Mouse (Mus musculus): ENCODE measurements around the gene Fyn. TPM values are rescaled to one million over a fixed set of nuclear protein-coding genes. Genes with fewer than 3 reads are reported as not detected.

Gene Fyn
- polyA plus RNA-seq, 1 experiment from 2014 or later: 71.0 TPM

GRCm38 (mm10) chr10:39434758-39435448, 66.2 kb downstream of the Fyn start:
- H3K4me1 ChIP-seq (replicated peaks): peaks cover 79% of the 10 kb centered on the region
- H3K4me3 ChIP-seq: no peak overlapping the region
- H3K27ac ChIP-seq: peak overlapping the region; percentile 1; the same call in 1 of the 2 replicates
- no peaks in the 10 kb centered on the region for H3K9me3 ChIP-seq
- WGBS: 67% methylated on average over 8 of the region's 8 CpGs
- no peaks in the 10 kb centered on the region for H3K36me3 ChIP-seq
- H3K9ac ChIP-seq: no peak overlapping the region
- no peak for ATAC-seq (ENCODE audit: low FRiP score)
- no peaks in the 10 kb centered on the region for H3K27me3 ChIP-seq
- H3K4me2 ChIP-seq: no peak overlapping the region

DNA sequence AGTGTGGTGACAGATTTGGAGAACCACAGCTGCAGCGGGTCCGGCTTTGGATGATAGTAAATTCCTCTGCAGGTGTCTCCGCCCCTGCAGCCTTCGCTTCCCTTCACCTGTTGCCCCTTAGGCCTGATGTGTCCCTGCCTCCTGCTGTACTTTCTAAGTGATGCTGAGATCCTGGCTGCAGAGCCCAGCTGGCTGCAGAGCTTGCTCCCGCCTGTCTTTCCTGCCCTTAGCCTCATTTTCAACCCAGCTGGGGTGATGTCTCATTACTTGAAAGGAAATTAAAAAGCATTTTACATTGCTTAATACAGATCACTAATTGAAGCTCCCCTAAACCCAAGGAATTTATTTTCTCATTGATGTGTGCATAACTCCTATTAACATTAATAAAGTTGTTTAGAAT, 70.2 kb downstream of the Fyn start:
- no peaks in the 10 kb centered on the region for H3K9me3 ChIP-seq
- no peaks in the 10 kb centered on the region for H3K36me3 ChIP-seq
- peaks cover 53% of the 10 kb centered on the region for H3K4me1 ChIP-seq (replicated peaks)
- 55% methylated on average over 5 of the region's 5 CpGs for WGBS
- H3K27ac ChIP-seq: 0 out of 2 replicates have a peak overlapping the region, but pooled peaks have one; percentile 37
- H3K27me3 ChIP-seq: no peaks in the 10 kb centered on the region
- 0 out of 2 replicates have a peak, but pooled peaks have one; percentile 17 for ATAC-seq (ENCODE audit: low FRiP score)
- no peak overlapping the region for H3K4me3 ChIP-seq
- no peak overlapping the region for H3K9ac ChIP-seq
- H3K4me2 ChIP-seq: no peak overlapping the region

DNA sequence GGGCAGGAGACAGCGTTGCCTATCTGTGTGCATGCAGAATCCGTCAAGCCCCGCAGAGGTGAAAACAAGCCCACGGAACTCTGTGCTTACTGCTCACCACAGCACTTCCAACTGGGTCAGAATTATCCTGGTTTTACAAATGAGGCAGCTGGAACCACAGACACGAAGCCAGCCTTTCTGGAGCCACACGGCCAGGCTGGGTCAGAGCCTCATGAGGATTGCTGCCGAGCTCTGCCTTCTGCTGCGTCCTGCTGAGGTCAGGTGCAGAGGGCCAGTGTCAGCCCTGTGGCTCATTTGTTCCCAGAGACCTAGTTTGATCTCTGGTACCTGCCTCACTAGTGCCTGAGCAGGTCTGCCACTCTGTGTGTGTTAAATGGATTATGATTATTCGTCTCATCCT, 71.9 kb downstream of the Fyn start:
- Histone ChIP-seq H3K4me1 (replicated peaks) (peaks cover 38% of the 10 kb centered on the region), H3K9ac (no peak overlapping the region), H3K9me3 (no peaks in the 10 kb centered on the region), H3K27ac (peak overlapping the region; percentile 37), H3K4me2 (no peak overlapping the region), H3K27me3 (no peaks in the 10 kb centered on the region), H3K4me3 (no peak overlapping the region), H3K36me3 (no peaks in the 10 kb centered on the region)
- ATAC-seq (ENCODE audit: low FRiP score): no peak
- 67% methylated on average over 9 of the region's 9 CpGs for WGBS

DNA sequence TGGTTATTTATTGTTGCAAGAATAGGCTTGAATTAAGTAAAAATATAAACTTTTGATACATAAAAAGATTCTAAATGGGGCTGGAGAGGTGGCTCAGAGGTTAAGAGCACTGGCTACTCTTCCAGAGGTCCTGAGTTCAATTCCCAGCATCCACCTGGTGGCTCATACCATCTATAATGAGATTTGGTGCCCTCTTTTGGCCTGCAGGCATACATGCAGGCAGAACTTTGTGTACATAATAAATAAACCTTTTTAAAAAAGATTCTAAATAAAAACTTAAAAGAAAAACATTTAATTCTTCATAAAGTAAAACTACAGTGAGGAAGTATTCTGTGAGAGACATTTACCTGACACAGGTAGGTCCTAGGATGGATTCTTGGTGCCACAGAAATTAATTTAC, 73.0 kb downstream of the Fyn start:
- H3K27ac ChIP-seq: no peak overlapping the region
- H3K9ac ChIP-seq: no peak overlapping the region
- H3K9me3 ChIP-seq: no peaks in the 10 kb centered on the region
- no peak overlapping the region for H3K4me3 ChIP-seq
- H3K4me2 ChIP-seq: no peak overlapping the region
- H3K27me3 ChIP-seq: no peaks in the 10 kb centered on the region
- ATAC-seq (ENCODE audit: low FRiP score): no peak
- H3K4me1 ChIP-seq (replicated peaks): peaks cover 32% of the 10 kb centered on the region
- H3K36me3 ChIP-seq: no peaks in the 10 kb centered on the region

DNA sequence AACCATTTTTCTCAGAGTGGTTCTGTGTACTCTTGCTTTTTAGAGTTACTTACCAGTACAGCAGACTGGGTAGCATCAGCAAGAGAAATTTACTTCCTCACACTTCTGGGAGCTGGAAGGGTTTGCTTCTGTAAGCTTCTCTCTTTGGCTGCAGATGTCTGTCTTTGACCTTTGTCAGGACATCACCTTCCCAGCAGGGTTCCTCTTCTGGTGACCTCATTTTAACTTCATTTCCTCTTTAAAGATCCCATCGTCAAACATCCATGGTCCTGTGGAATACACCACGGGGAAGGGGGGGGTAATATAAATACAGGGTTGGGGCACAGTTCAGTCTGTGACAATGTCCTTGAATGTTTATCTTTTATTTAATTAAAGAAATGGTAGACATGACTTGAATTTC, 74.5 kb downstream of the Fyn start:
- no peak for ATAC-seq (ENCODE audit: low FRiP score)

DNA sequence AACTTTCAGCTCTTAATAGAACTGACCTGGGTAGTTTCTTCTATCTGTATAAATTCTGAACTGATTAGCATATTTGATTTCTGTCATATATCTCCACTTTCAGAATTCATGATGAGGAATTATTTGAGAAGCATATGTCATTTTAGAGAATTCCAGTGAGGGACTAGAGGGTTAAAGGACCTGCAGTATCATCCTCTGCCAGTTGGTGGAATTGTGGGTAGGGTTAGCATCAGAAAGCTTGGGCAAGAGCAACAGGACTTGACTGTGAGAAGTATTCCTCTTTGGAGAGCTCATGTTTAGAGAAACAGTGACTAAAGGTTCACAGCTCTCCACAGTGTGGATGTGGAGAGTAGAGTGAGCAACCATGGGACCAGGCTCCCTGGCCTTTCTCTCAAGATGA, 75.3 kb downstream of the Fyn start:
- Histone ChIP-seq H3K4me1 (replicated peaks) (peaks cover 32% of the 10 kb centered on the region), H3K36me3 (no peaks in the 10 kb centered on the region), H3K9ac (no peak overlapping the region), H3K4me2 (no peak overlapping the region), H3K9me3 (no peaks in the 10 kb centered on the region), H3K4me3 (no peak overlapping the region), H3K27me3 (no peaks in the 10 kb centered on the region), H3K27ac (no peak overlapping the region)
- ATAC-seq (ENCODE audit: low FRiP score): no peak

More for the DNA sequence above, 74.5 kb downstream of the Fyn start:
- Histone ChIP-seq H3K27me3 (no peaks in the 10 kb centered on the region), H3K9ac (no peak overlapping the region), H3K4me3 (no peak overlapping the region), H3K9me3 (no peaks in the 10 kb centered on the region), H3K36me3 (no peaks in the 10 kb centered on the region), H3K4me2 (no peak overlapping the region), H3K27ac (no peak overlapping the region), H3K4me1 (replicated peaks) (peaks cover 32% of the 10 kb centered on the region)
- 58% methylated on average over 2 of the region's 2 CpGs for whole genome bisulfite sequencing

DNA sequence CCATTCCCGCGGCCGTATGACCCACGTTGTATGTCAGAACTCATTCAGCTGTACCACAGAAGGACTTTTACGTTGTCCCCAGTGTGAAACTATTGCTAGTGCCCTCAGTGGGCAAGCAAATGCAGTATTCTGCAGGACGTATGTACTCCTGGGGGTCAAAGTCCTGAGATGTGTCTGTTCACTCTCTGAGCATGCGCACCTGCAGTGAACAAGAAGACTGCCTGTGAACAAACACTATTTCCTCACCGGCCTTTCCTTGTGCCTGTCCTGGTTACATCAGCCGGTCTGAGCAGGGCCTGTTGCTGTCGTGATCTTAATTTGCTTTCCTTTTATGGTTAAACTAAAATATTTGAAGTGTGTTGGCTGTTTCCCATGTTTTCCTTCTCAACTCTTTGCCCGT, 77.2 kb downstream of the Fyn start:
- H3K4me2 ChIP-seq: no peak overlapping the region
- H3K27ac ChIP-seq: no peak overlapping the region
- H3K9me3 ChIP-seq: no peaks in the 10 kb centered on the region
- H3K4me1 ChIP-seq (replicated peaks): peaks cover 32% of the 10 kb centered on the region
- 90% methylated on average over 11 of the region's 11 CpGs for WGBS
- H3K9ac ChIP-seq: no peak overlapping the region
- ATAC-seq (ENCODE audit: low FRiP score): no peak
- H3K4me3 ChIP-seq: no peak overlapping the region
- no peaks in the 10 kb centered on the region for H3K36me3 ChIP-seq
- H3K27me3 ChIP-seq: no peaks in the 10 kb centered on the region

DNA sequence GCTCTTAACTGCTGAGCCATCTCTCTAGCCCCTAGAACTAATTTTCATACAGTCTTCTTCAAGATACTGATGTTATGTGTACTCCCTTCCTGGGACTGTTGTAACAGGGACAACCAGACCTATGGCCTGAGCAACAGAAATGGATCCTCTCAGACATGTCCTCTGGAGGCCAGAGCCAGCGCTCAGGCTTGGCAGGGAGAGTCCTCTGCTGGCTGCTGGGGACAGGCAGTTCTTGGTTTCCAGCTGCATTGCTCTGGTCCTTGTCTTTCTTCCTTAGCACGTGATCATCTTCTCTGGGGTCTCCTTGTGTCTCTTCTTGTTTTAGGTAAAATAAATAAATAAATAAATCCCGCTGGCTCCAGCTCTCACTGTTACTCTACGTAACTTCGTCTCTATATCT, 78.1 kb downstream of the Fyn start:
- WGBS: 91% methylated on average over 5 of the region's 5 CpGs
- Histone ChIP-seq H3K36me3 (no peaks in the 10 kb centered on the region), H3K4me1 (replicated peaks) (peaks cover 40% of the 10 kb centered on the region), H3K27ac (no peak overlapping the region), H3K9me3 (no peaks in the 10 kb centered on the region), H3K9ac (no peak overlapping the region), H3K4me3 (no peak overlapping the region), H3K4me2 (no peak overlapping the region), H3K27me3 (no peaks in the 10 kb centered on the region)
- ATAC-seq (ENCODE audit: low FRiP score): no peak

DNA sequence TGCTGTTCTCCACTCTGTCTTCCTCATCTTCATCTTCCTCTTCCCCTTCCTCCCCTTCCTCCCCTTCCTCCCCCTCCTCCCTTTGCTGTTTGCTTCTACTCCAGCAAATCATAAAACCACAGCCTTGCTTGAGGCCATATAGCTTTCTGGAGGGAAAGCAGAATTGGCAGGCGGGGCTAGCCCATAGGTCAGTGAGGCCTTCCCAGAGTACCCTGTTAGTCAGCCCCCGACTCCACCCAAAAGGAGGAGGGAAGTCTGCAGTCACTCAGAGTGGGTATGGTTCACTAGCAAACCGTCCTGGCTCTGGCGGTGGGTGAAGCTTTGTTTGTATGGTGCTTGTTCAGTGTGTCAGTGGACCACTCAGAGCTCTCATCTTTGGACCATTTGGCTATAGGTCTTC, 80.5 kb downstream of the Fyn start:
- 0 out of 2 replicates have a peak overlapping the region, but pooled peaks have one; percentile 75 for H3K27ac ChIP-seq
- WGBS: 76% methylated on average over 4 of the region's 4 CpGs
- H3K9me3 ChIP-seq: no peaks in the 10 kb centered on the region
- H3K4me2 ChIP-seq: no peak overlapping the region
- H3K4me1 ChIP-seq (replicated peaks): peaks cover 61% of the 10 kb centered on the region
- H3K4me3 ChIP-seq: no peak overlapping the region
- no peak for ATAC-seq (ENCODE audit: low FRiP score)
- H3K27me3 ChIP-seq: no peaks in the 10 kb centered on the region
- no peak overlapping the region for H3K9ac ChIP-seq
- no peaks in the 10 kb centered on the region for H3K36me3 ChIP-seq

DNA sequence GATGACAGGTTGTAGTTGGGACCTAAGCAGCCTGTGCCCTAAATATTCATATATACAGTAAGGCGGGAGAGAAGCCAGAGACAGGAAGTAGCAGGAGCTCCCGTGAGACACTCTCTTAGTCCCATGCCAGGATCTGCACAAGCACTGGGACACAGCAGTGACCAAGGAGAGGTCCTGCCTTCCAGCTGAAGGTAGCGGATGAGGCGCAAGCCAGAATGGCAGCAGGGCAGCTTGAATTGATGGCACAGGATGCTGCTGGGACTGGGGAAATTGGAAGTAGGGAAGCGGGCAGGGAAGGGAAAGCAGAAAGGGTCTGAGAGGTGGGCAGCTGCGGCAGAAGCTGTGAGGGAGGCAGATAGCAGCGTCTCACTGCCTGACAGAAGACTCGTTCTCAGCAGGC, 81.7 kb downstream of the Fyn start:
- 61% methylated on average over 8 of the region's 8 CpGs for WGBS
- H3K4me1 ChIP-seq (replicated peaks): peaks cover 65% of the 10 kb centered on the region
- ATAC-seq (ENCODE audit: low FRiP score): no peak
- no peaks in the 10 kb centered on the region for H3K9me3 ChIP-seq
- no peaks in the 10 kb centered on the region for H3K27me3 ChIP-seq
- H3K27ac ChIP-seq: peak overlapping the region; percentile 75
- no peak overlapping the region for H3K4me2 ChIP-seq
- H3K4me3 ChIP-seq: no peak overlapping the region
- 0 out of 2 replicates have a peak overlapping the region, but pooled peaks have one; percentile 10 for H3K9ac ChIP-seq
- 0 out of 2 replicates have a peak, but pooled peaks cover under 1% of the 10 kb centered on the region for H3K36me3 ChIP-seq

DNA sequence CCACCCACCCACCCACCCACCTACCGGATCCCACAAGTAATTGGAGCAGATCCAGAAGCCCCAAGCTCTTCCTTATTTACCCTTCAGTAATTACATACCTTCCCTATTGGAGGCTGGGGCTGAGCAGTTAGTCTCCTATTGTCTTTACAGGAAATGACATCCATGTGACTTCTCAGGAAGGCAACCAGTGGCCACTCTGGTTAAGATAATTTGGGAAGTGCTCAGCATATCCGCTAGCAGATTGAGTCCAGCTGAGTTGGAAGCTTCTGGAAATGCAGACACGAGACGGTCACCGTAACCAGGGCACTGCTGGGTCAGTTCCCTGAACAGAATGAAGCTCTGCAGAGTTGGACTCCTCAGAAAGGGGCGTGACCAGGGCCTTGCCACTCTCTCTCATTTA, 82.4 kb downstream of the Fyn start:
- no peak for ATAC-seq (ENCODE audit: low FRiP score)
- Histone ChIP-seq H3K4me1 (replicated peaks) (peaks cover 71% of the 10 kb centered on the region), H3K27me3 (no peaks in the 10 kb centered on the region), H3K36me3 (0 out of 2 replicates have a peak, but pooled peaks cover 3% of the 10 kb centered on the region), H3K4me2 (no peak overlapping the region), H3K4me3 (no peak overlapping the region), H3K9me3 (no peaks in the 10 kb centered on the region), H3K9ac (no peak overlapping the region), H3K27ac (peak overlapping the region; percentile 71)
- WGBS: 74% methylated on average over 6 of the region's 6 CpGs

- peak overlapping the region; percentile 71 for H3K27ac ChIP-seq
- H3K4me3 ChIP-seq: no peak overlapping the region
- H3K4me1 ChIP-seq (replicated peaks): peaks cover 81% of the 10 kb centered on the region
- H3K27me3 ChIP-seq: no peaks in the 10 kb centered on the region
- no peak overlapping the region for H3K4me2 ChIP-seq
- H3K9ac ChIP-seq: no peak overlapping the region
- no peaks in the 10 kb centered on the region for H3K9me3 ChIP-seq
- 45% methylated on average over 8 of the region's 8 CpGs for WGBS
- H3K36me3 ChIP-seq: 0 out of 2 replicates have a peak, but pooled peaks cover 3% of the 10 kb centered on the region
- 0 out of 2 replicates have a peak, but pooled peaks have one; percentile 36 for ATAC-seq (ENCODE audit: low FRiP score)
These were observed 83.4 kb downstream of the Fyn start for GRCm38 (mm10) chr10:39451918-39452624.

GRCm38 (mm10) chr10:39455344-39455743, 86.7 kb downstream of the Fyn start:
- peaks cover 87% of the 10 kb centered on the region for H3K4me1 ChIP-seq (replicated peaks)
- no peaks in the 10 kb centered on the region for H3K9me3 ChIP-seq
- no peak overlapping the region for H3K9ac ChIP-seq
- H3K4me3 ChIP-seq: no peak overlapping the region
- no peak overlapping the region for H3K27ac ChIP-seq
- ATAC-seq (ENCODE audit: low FRiP score): no peak
- no peaks in the 10 kb centered on the region for H3K27me3 ChIP-seq
- 0 out of 2 replicates have a peak, but pooled peaks cover 3% of the 10 kb centered on the region for H3K36me3 ChIP-seq
- no peak overlapping the region for H3K4me2 ChIP-seq
- whole genome bisulfite sequencing: 69% methylated on average over 4 of the region's 4 CpGs
